Mouse (Mus musculus): ENCODE measurements at regions not wholly inside any gene's neighbourhood (a gene's known extent, or its start where the extent isn't known, plus 50 kb on each side); places are given as distances from the start of the nearest gene placed in this dataset.

DNA sequence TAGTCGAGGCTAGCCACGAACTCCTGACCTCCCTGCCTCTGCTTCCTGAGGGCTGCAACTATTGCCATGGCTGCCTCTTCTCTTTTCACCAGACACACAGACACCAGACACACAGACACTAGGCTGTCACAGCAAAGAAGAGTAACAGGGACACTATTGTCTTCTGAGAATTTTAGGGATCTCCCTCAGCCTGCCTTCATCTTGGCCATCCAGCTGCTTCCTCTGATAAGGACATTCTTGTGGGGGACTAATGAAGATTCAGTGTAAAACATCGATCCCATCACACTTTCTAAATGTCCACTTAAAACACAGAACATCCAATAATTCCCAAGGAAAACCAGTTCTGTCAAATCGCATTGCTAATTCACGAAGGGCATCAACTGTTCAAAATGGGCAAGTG lies 98.2 kb downstream of the Cd24a start:
- TF ChIP-seq POLR2A (IDR thresholded peaks at IDR 0.05; ENCODE audit: borderline replicate concordance, insufficient read depth, low read length) (no peak), CTCF (IDR thresholded peaks at IDR 0.05; ENCODE audit: borderline replicate concordance, insufficient read depth, low read depth, low read length) (no peak)
